Mouse (Mus musculus): Measurements from ENCODE around the gene Lmbr1l. TPM values are rescaled to one million over a fixed set of nuclear protein-coding genes. Genes with fewer than 3 reads are reported as not detected.
A peak's percentile ranks its signal among the peaks of the same experiment; 100 is the strongest.

The Lmbr1l gene
- polyA plus RNA-seq (2016; fragmentation: Nextera tagmentation; extraction: Ambion mirVana): 23.4 and 24.1 TPM in 2 replicates

DNA sequence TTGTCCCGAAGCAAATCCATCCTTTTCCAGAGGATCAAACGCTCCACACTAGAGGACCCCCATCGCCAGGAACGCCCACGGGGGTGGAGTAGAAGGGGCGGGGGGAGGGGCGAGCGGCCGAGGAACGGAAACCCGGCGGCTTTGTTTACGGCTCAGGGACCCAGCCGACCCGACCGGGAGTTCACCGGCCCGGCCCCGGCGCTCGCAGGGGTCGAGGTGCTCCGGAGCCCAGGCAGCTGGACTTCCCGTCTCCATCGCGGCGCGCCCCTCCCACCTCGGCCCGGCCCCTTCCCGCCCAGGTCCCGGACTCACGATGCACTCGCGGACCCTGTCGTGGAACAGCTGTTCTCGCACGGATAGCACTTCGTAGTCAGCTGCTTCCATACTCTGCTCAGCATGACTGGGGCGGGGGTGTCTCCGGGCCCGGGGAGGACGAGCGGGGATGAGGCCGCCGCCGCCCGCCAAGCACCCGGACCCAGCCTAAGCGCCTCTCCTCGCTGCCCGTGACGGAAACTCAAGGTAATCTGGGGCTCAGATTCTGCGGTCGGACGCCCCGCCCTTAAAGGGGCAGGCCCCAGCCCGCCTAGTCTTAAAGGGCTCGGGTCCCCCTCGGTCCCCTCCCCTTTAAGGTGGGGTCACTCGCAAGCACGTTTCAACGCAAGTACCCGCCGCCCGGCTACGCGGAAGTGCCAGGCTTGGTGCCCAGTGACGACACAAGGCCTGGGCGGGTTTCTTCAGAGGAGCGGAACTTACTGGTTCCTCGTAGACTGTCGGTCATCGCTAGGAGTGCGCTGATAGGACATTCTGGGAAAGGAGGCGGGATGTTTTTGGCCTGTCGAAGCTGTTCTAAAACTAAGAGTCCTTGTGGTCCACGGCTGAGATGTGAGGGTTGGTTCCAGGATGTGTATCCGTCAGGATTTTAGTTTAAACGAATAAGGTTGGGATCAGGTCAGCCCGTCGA lies at the start of gene Lmbr1l:
Gene Lmbr1l, minus strand, starts transcription at position 694 of the 961 bp plus-strand sequence.
- no peaks in the 10 kb centered on the region for H3K27me3 ChIP-seq
- H3K27ac ChIP-seq: peak within 1 kb of the TSS; percentile 96
- H3K9ac ChIP-seq (replicated peaks): peak within 1 kb of the TSS; percentile 80
- peaks cover 11% of the 10 kb centered on the region for H3K4me1 ChIP-seq (replicated peaks)
- no peaks in the 10 kb centered on the region for H3K9me3 ChIP-seq
- H3K36me3 ChIP-seq: peaks cover 24% of the 10 kb centered on the region
- ATAC-seq (ENCODE audit: insufficient number of reproducible peaks, insufficient read depth, low FRiP score, low TSS enrichment, low read depth): peak; percentile 99
- peak within 1 kb of the TSS; percentile 88 for H3K4me2 ChIP-seq
- WGBS: under 1% methylated on average over 82 of the region's 82 CpGs
- peak within 1 kb of the TSS; percentile 86 for H3K4me3 ChIP-seq (replicated peaks)

DNA sequence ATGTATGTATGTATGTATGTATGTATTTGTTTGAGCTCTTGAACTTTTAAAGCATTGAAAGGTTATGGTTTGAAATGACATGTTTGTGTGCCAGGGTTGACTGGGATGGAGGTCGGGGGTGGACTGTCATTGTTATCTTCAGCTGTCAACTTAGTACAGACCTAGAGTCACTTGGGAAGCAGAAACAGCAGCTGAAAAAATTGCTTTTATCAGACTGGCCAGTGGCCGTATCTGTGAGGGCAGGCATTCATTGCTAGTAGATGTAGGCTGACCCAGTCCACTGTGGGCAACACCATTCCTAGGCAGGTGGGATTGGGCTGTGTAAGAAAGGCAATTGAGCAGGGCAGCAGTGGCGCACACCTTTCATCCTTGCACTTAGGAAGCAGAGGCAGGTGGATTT lies 41.5 kb upstream of the Lmbr1l start:
- 85% methylated on average over 3 of the region's 3 CpGs for WGBS
- Histone ChIP-seq H3K27me3 (no peaks in the 10 kb centered on the region), H3K36me3 (no peaks in the 10 kb centered on the region), H3K9me3 (0 out of 2 replicates have a peak, but pooled peaks cover 5% of the 10 kb centered on the region), H3K4me2 (no peak overlapping the region), H3K4me1 (replicated peaks) (peaks cover 8% of the 10 kb centered on the region), H3K9ac (replicated peaks) (no peak overlapping the region), H3K4me3 (replicated peaks) (no peak overlapping the region), H3K27ac (no peak overlapping the region)
- ATAC-seq (ENCODE audit: insufficient number of reproducible peaks, insufficient read depth, low FRiP score, low TSS enrichment, low read depth): no peak

DNA sequence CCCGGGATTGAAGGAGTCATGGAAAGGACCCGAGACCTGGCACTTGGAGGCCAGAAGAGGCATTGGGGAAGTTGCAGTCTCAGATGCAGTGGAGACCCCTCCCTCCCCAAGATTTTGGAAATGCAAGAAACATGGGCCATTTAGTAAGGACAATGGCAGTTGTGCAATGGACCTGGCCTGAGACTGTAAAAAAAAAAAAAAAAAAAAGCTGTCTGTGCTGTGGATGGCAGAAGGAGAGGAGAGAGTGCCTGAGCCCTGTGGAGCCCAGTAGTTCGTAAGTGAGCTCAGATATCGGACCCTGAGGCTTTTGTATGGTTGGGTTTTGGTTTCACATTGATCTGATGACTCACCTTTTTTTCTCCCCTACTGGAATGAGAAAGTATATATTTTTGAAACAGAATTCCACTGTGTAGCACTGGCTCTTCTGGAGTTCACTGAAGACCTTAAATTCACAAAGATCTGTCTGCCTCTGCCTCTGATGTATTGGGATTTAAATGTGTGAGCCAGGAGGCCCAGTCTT lies 40.9 kb upstream of the Lmbr1l start:
- 92% methylated on average over 4 of the region's 4 CpGs for WGBS
- peaks cover 12% of the 10 kb centered on the region for H3K4me1 ChIP-seq (replicated peaks)
- ATAC-seq (ENCODE audit: insufficient number of reproducible peaks, insufficient read depth, low FRiP score, low TSS enrichment, low read depth): no peak
- H3K27me3 ChIP-seq: no peaks in the 10 kb centered on the region
- 0 out of 2 replicates have a peak, but pooled peaks cover 3% of the 10 kb centered on the region for H3K9me3 ChIP-seq
- H3K36me3 ChIP-seq: no peaks in the 10 kb centered on the region
- H3K4me2 ChIP-seq: no peak overlapping the region
- H3K4me3 ChIP-seq (replicated peaks): no peak overlapping the region
- H3K9ac ChIP-seq (replicated peaks): no peak overlapping the region
- H3K27ac ChIP-seq: no peak overlapping the region

DNA sequence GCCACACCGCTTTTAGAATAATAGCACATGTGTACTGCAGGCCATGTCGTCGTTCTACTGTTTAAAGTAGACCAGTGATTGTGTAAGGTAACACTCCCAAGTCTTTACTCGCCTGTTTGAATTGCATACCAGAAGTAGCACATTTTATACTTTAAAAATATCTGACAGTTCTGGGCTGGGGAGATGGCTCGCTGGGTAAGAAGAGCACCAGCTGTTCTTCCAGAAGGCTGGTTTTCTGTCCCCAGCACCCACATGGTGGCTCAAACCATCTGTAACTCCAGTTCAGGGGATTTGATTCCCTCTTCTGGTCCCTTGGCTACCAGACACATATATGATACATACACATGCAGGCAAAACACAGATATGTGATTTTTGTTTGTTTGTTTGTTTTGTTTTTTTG lies 39.4 kb upstream of the Lmbr1l start:
- H3K27me3 ChIP-seq: no peaks in the 10 kb centered on the region
- no peak overlapping the region for H3K4me3 ChIP-seq (replicated peaks)
- WGBS: 88% methylated on average over 5 of the region's 5 CpGs
- H3K9ac ChIP-seq (replicated peaks): no peak overlapping the region
- no peak overlapping the region for H3K4me2 ChIP-seq
- no peak for ATAC-seq (ENCODE audit: insufficient number of reproducible peaks, insufficient read depth, low FRiP score, low TSS enrichment, low read depth)
- no peaks in the 10 kb centered on the region for H3K36me3 ChIP-seq
- no peaks in the 10 kb centered on the region for H3K9me3 ChIP-seq
- peaks cover 13% of the 10 kb centered on the region for H3K4me1 ChIP-seq (replicated peaks)
- H3K27ac ChIP-seq: no peak overlapping the region

DNA sequence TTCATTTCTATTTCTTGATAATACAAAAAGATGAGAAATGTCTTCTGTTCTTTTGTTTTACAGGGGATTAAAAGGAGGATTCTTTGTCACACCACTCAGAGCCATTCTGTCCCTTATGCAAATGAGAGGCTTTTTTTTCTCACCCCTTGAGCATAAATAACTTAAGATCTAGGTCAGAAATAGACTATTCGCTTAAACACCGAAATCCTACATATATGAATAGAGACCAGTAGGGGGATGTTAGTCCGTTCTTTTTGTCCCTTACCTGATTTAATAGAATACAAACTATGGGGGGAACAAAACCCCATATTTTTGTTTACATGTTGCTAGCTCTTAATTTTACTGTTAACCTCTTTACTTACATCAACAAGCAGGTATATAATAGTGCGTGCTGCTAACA lies 38.0 kb upstream of the Lmbr1l start:
- Histone ChIP-seq H3K27ac (no peak overlapping the region), H3K9ac (replicated peaks) (no peak overlapping the region), H3K4me2 (no peak overlapping the region), H3K9me3 (no peaks in the 10 kb centered on the region), H3K4me1 (replicated peaks) (peaks cover 20% of the 10 kb centered on the region), H3K36me3 (peaks cover 2% of the 10 kb centered on the region), H3K4me3 (replicated peaks) (no peak overlapping the region), H3K27me3 (no peaks in the 10 kb centered on the region)
- ATAC-seq (ENCODE audit: insufficient number of reproducible peaks, insufficient read depth, low FRiP score, low TSS enrichment, low read depth): no peak
- WGBS: 90% methylated on average over 4 of the region's 4 CpGs

DNA sequence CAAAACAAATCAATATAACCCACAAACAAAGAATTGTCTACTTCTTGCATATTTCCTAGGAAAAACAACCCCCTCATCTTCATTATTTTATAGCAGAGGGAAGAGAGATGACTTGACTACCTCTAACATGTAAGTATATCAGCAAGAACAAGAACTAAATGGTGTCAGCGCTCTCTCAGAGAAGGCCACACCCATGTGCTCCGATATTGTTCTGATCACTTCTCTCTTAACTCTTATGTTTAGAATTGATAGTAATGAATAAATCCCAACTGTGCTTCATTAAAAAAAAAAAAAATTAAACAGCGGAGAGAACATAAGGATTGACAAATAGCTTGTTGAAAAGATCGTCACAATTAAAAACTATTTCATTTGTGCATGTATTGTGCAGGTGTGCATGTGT lies 37.3 kb upstream of the Lmbr1l start:
- H3K4me1 ChIP-seq (replicated peaks): peaks cover 20% of the 10 kb centered on the region
- H3K4me3 ChIP-seq (replicated peaks): no peak overlapping the region
- no peak for ATAC-seq (ENCODE audit: insufficient number of reproducible peaks, insufficient read depth, low FRiP score, low TSS enrichment, low read depth)
- H3K9me3 ChIP-seq: no peaks in the 10 kb centered on the region
- WGBS: 81% methylated on average over 4 of the region's 4 CpGs
- H3K27ac ChIP-seq: no peak overlapping the region
- peak overlapping the region; percentile 81; the same call in 1 of the 2 replicates for H3K4me2 ChIP-seq
- no peaks in the 10 kb centered on the region for H3K27me3 ChIP-seq
- H3K36me3 ChIP-seq: peaks cover 4% of the 10 kb centered on the region
- H3K9ac ChIP-seq (replicated peaks): 0 out of 2 replicates have a peak overlapping the region, but pooled peaks have one; percentile 18

DNA sequence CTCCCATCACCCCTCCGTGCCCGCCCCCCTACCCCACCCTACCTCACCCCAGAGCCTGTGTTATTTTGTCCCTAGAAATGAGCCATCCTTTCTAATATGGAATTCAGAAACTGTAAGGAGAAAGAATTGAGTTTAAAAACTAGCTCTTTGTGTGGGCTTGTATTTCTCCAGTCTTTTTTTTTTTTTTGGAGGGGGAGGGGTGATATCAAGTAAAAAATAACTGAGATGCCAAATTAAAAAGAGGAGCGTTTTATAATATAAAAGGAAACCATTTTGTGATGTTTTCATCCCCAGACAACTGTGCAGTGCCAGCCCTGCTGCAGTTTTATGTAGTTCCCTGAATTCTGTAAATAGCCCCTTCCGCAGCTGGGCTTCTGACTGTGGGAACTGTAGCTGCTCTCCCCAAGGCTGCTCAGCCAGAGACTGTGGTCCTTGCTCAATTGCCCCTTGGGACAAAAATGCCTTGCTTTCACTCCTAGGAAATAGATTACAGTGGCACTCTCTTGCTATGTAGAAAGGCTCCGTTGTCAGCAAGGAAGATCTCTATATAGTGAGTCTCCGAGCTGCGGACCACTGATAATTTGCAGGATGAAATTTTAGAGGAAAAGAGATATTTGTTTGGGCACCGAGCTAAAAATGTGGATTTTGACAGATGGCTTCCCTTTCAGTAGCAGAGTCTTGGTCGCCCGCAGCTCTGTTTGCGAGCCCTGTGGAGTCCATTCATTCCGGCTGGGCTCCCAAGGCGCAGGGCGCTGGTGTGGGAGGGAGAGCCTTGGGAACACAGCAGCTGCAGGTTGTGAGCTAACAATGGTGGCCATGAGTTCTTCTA lies 36.6 kb upstream of the Lmbr1l start:
- Histone ChIP-seq H3K4me3 (replicated peaks) (no peak overlapping the region; the same call in 1 of the 2 replicates), H3K9me3 (no peaks in the 10 kb centered on the region), H3K4me2 (peak overlapping the region; percentile 81), H3K9ac (replicated peaks) (peak overlapping the region; percentile 18; the same call in 1 of the 2 replicates), H3K27ac (peak overlapping the region; percentile 79), H3K36me3 (peaks cover 6% of the 10 kb centered on the region), H3K4me1 (replicated peaks) (peaks cover 20% of the 10 kb centered on the region), H3K27me3 (no peaks in the 10 kb centered on the region)
- no peak for ATAC-seq (ENCODE audit: insufficient number of reproducible peaks, insufficient read depth, low FRiP score, low TSS enrichment, low read depth)
- 26% methylated on average over 14 of the region's 14 CpGs for WGBS

DNA sequence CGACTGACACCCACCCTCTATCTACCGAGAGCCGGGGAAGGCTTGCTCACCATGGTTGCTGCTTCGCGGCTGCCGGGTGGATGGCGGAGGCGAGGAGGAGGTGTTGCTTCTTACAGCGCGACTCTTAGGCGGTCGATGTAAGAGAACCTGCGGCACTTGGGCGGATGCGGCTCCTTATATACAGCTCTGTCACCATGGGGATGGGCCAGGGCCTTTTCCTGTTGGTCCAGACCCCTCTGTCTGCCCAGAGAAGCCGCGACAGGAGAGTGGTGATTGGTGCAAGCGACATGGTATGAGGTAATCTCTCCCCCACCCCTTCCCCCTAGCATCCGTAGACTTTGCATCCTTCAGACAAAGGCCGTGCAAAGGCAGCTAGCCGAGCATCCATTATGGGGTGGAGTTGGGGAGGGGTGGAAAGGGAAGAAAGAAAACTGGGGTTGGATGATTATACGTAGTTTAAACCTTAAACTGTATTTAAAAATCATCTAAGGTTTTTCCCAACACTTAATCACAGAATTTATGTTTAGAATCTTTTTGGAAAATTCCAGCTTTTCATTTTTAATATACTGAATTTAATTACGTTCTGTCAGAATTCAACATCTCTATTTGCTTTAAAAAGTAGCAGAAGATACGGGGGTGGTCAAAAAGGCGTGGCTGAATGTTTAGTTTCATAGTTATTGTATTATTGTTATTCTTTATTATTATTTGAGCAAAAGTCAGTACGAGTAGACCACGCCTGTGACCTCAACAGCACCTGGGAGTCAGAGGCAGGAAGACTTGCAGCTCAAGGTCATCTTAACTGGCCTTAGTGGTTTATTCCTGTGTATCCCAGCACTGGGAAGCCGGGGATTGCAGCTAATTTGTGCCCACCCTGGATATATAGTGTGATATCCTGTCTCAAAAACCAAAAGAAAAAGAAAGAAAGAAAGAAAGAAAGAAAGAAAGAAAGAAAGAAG lies 35.6 kb upstream of the Lmbr1l start, which contains the start of the genes Gm49450 and Tuba1a:
Gene Gm49450, minus strand, starts transcription at position 151 of the 956 bp plus-strand sequence.
Gene Tuba1a, minus strand, starts transcription at position 303 of the 956 bp plus-strand sequence.
- 6% methylated on average over 28 of the region's 28 CpGs for WGBS
- Histone ChIP-seq H3K4me3 (replicated peaks) (peak within 1 kb of the TSS; percentile 83), H3K9ac (replicated peaks) (peak within 1 kb of the TSS; percentile 96), H3K27me3 (no peaks in the 10 kb centered on the region), H3K27ac (peak within 1 kb of the TSS; percentile 99), H3K9me3 (no peaks in the 10 kb centered on the region), H3K4me1 (replicated peaks) (peaks cover 20% of the 10 kb centered on the region), H3K4me2 (peak within 1 kb of the TSS; percentile 81), H3K36me3 (peaks cover 16% of the 10 kb centered on the region)
- peak; percentile 99 for ATAC-seq (ENCODE audit: insufficient number of reproducible peaks, insufficient read depth, low FRiP score, low TSS enrichment, low read depth)

DNA sequence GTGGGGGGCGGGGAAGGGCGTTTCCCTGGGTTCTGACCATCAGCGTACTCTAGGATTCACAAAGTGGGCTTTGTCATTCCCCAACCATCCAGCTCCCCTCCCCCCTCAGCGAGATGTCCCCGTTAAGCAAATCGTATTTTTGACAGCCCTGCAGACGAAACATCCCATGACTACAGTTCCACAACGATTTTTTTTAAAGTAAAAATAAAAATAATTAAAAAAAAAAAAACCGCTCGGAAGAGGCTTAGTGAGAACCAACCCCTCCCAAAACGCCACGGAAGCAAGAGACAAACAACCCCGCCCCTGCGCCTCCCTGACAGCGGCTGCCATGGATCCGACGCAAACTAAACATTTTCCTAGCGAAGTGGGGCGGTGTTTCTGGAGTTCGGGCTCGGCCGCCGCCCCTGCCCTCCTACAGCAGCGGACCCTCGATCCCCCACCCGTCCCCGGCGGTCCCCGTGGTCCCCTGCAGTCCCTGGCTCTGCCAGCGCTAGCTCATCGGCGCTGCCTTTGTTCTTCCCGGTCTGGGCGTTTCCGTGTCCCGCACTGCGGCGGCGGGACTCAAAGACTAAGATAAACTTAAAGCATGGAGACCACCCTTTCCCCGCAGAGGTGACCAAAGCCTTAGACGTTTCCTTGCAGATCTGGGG lies 34.8 kb upstream of the Lmbr1l start:
- WGBS: under 1% methylated on average over 41 of the region's 41 CpGs

More for the DNA sequence above, 34.8 kb upstream of the Lmbr1l start:
- Histone ChIP-seq H3K36me3 (peaks cover 16% of the 10 kb centered on the region), H3K9ac (replicated peaks) (peak overlapping the region; percentile 96), H3K9me3 (no peaks in the 10 kb centered on the region), H3K4me2 (peak overlapping the region; percentile 81), H3K27me3 (no peaks in the 10 kb centered on the region), H3K4me3 (replicated peaks) (peak overlapping the region; percentile 83), H3K4me1 (replicated peaks) (peaks cover 20% of the 10 kb centered on the region), H3K27ac (peak overlapping the region; percentile 99)
- ATAC-seq (ENCODE audit: insufficient number of reproducible peaks, insufficient read depth, low FRiP score, low TSS enrichment, low read depth): peak; percentile 87
